ENCODE assay signal across 33 mouse cellular contexts in genomic region chr11:57866466-57866865, GRCm38 (mm10). TPM values are rescaled to one million over a fixed set of nuclear protein-coding genes. Genes with fewer than 3 reads are reported as not detected.
DNase-seq lines count a peak whose midpoint lies in the region; ATAC-seq and TF ChIP-seq lines count a peak whose summit lies in the region.
"Had no signal": no experiment of that assay in that cellular context is flagged by ENCODE, and none has a peak within 500 bp of the region (broad histone marks: within the 10 kb centered on the region; RNA-seq: fewer than 3 reads in every experiment).

No protein-coding gene starts in this region.

- no peak overlapping the region for H3K4me3 ChIP-seq in heart, embryonic 11.5 days (ENCODE audit: low read depth, low read length)
- no peak overlapping the region for H3K4me3 ChIP-seq in liver, embryonic 11.5 days (ENCODE audit: low read depth, low read length)
- no peak overlapping the region for H3K4me3 ChIP-seq in liver, postnatal 0 days (ENCODE audit: low read depth, low read length)
- no peak overlapping the region for H3K4me3 ChIP-seq in embryonic facial prominence, embryonic 10.5 days
- H3K4me3 ChIP-seq: liver, embryonic 12.5 days; megakaryocyte, embryonic 14.5 days; myocyte; neural tube, embryonic 13.5 days had no signal

- TF ChIP-seq CTCF in liver, postnatal 0 days (IDR thresholded peaks at IDR 0.05; ENCODE audit: low read depth): no peak

- peak overlapping the region; percentile 46 for H3K4me2 ChIP-seq in heart, embryonic 11.5 days
- no peak overlapping the region for H3K4me2 ChIP-seq in liver, embryonic 11.5 days
- H3K4me2 ChIP-seq in liver, postnatal 0 days (ENCODE audit: low read depth, low read length): no peak overlapping the region
- H3K4me2 ChIP-seq: liver, embryonic 12.5 days; neural tube, embryonic 13.5 days had no signal

- peak overlapping the region; percentile 47; the same call in 1 of the 2 replicates for H3K9ac ChIP-seq in heart, embryonic 11.5 days (ENCODE audit: low read depth, low read length)
- no peak overlapping the region for H3K9ac ChIP-seq in liver, embryonic 11.5 days (ENCODE audit: low read depth, low read length)
- H3K9ac ChIP-seq in liver, postnatal 0 days (replicated peaks): no peak overlapping the region
- H3K9ac ChIP-seq: liver, embryonic 12.5 days; neural tube, embryonic 13.5 days had no signal

- no peaks in the 10 kb centered on the region for H3K9me3 ChIP-seq in heart, embryonic 11.5 days (replicated peaks; ENCODE audit: control insufficient read depth, low read length)
- no peaks in the 10 kb centered on the region for H3K9me3 ChIP-seq in liver, embryonic 11.5 days (ENCODE audit: control insufficient read depth, low read length)
- H3K9me3 ChIP-seq in liver, postnatal 0 days (ENCODE audit: low read length): no peaks in the 10 kb centered on the region
- H3K9me3 ChIP-seq in embryonic facial prominence, embryonic 10.5 days: no peaks in the 10 kb centered on the region
- H3K9me3 ChIP-seq: G1E; liver, embryonic 12.5 days; megakaryocyte, embryonic 14.5 days; neural tube, embryonic 13.5 days had no signal

- no peak for TF ChIP-seq EP300 in liver, postnatal 0 days (IDR thresholded peaks at IDR 0.05; ENCODE audit: low read depth)

- H3K4me1 ChIP-seq in heart, embryonic 11.5 days (ENCODE audit: control insufficient read depth, insufficient read depth, low read length): peaks cover 28% of the 10 kb centered on the region
- H3K4me1 ChIP-seq in liver, embryonic 11.5 days (replicated peaks; ENCODE audit: control insufficient read depth, insufficient read depth, low read length): peaks cover 3% of the 10 kb centered on the region; the same call in 1 of the 2 replicates
- H3K4me1 ChIP-seq in liver, postnatal 0 days (ENCODE audit: insufficient read depth): no peaks in the 10 kb centered on the region
- peaks cover 26% of the 10 kb centered on the region for H3K4me1 ChIP-seq in embryonic facial prominence, embryonic 10.5 days
- H3K4me1 ChIP-seq: liver, embryonic 12.5 days; neural tube, embryonic 13.5 days had no signal

- no peak for ATAC-seq in heart, embryonic 11.5 days (replicated peaks; ENCODE audit: insufficient number of reproducible peaks, low FRiP score, low TSS enrichment)
- ATAC-seq in liver, embryonic 11.5 days (replicated peaks; ENCODE audit: low FRiP score): no peak
- no peak for ATAC-seq in liver, postnatal 0 days
- no peak for ATAC-seq in erythroblast, adult 5-6 weeks (replicated peaks; ENCODE audit: low FRiP score, poor library complexity, severe bottlenecking)
- ATAC-seq: forebrain, embryonic 16.5 days; liver, embryonic 12.5 days; midbrain, embryonic 16.5 days; Patski had no signal

- 4% methylated on average over 7 of the region's 7 CpGs for WGBS in heart, embryonic 11.5 days (ENCODE audit: insufficient replicate concordance)
- WGBS in liver, embryonic 11.5 days: 5% methylated on average over 7 of the region's 7 CpGs
- 20% methylated on average over 7 of the region's 7 CpGs for WGBS in liver, postnatal 0 days (ENCODE audit: insufficient replicate concordance)
- 37% methylated on average over 7 of the region's 7 CpGs for whole genome bisulfite sequencing in embryonic facial prominence, embryonic 10.5 days

- H3K27me3 ChIP-seq in heart, embryonic 11.5 days (ENCODE audit: control insufficient read depth, insufficient read depth, low read length): 0 out of 2 replicates have a peak, but pooled peaks cover 4% of the 10 kb centered on the region
- peaks cover 14% of the 10 kb centered on the region for H3K27me3 ChIP-seq in liver, embryonic 11.5 days (replicated peaks; ENCODE audit: control insufficient read depth, insufficient read depth, low read length)
- H3K27me3 ChIP-seq in liver, postnatal 0 days (ENCODE audit: insufficient read depth, low read length): peaks cover 3% of the 10 kb centered on the region
- H3K27me3 ChIP-seq in embryonic facial prominence, embryonic 10.5 days (replicated peaks; ENCODE audit: low read depth, poor library complexity, severe bottlenecking): peaks cover 32% of the 10 kb centered on the region
- H3K27me3 ChIP-seq: Patski had no signal

- no peak for DNase-seq in heart, adult 8-10 months (ENCODE audit: low spot score)
- DNase-seq in liver, embryonic 11.5 days (ENCODE audit: low spot score): no peak
- no peak for DNase-seq in liver, postnatal 0 days
- DNase-seq in embryonic facial prominence, embryonic 10.5 days (ENCODE audit: low spot score): peak; percentile 19
- peak; percentile 74 for DNase-seq in yolk sac, embryonic 10.5 days (ENCODE audit: low spot score)
- DNase-seq: adrenal gland, adult 2 months; cerebellum, adult 11 months; cerebellum, adult 9-11 months; kidney, adult 9 months; kidney, postnatal 14 days; left cerebral cortex, postnatal 4 days; lung, adult 2 months; lung, postnatal 36 days; retina, postnatal 1 day; right cerebral cortex, postnatal 25 days; spleen, adult 18-20 months; thymus, postnatal 14 days had no signal

- H3K27ac ChIP-seq in heart, embryonic 11.5 days (ENCODE audit: low read depth, low read length): peak overlapping the region; percentile 50
- H3K27ac ChIP-seq in liver, embryonic 11.5 days (ENCODE audit: low read depth, low read length): 0 out of 2 replicates have a peak overlapping the region, but pooled peaks have one; percentile 16
- no peak overlapping the region for H3K27ac ChIP-seq in liver, postnatal 0 days (ENCODE audit: low read depth)
- H3K27ac ChIP-seq in embryonic facial prominence, embryonic 10.5 days (replicated peaks): peak overlapping the region; percentile 15; the same call in 1 of the 2 replicates
- H3K27ac ChIP-seq: liver, embryonic 12.5 days; neural tube, embryonic 13.5 days had no signal

- H3K36me3 ChIP-seq in heart, embryonic 11.5 days (ENCODE audit: control insufficient read depth, insufficient read depth, low read length): no peaks in the 10 kb centered on the region
- H3K36me3 ChIP-seq in liver, embryonic 11.5 days (ENCODE audit: control insufficient read depth, insufficient read depth, low read length): no peaks in the 10 kb centered on the region
- H3K36me3 ChIP-seq in liver, postnatal 0 days (replicated peaks; ENCODE audit: insufficient read depth, low read length): no peaks in the 10 kb centered on the region
- no peaks in the 10 kb centered on the region for H3K36me3 ChIP-seq in embryonic facial prominence, embryonic 10.5 days (replicated peaks)
- H3K36me3 ChIP-seq: G1E; liver, embryonic 12.5 days; neural tube, embryonic 13.5 days had no signal

RNA-seq across cellular contexts. Expression of gene Hand1, which starts 33.8 kb away (rescaled TPM):
- 58.1 and 61.9 TPM in 2 replicates for polyA plus RNA-seq in heart, embryonic 11.5 days (2014; fragmentation: Nextera tagmentation; extraction: Ambion mirVana)
- total RNA-seq in heart, adult 8-10 months (2022): not detected
- 9.1 and 11.0 TPM in 2 replicates for polyA plus RNA-seq in liver, embryonic 11.5 days (2014; fragmentation: Nextera tagmentation; extraction: Ambion mirVana)
- polyA plus RNA-seq in liver, postnatal 0 days (2015; fragmentation: Nextera tagmentation; extraction: Ambion mirVana): 0.07 TPM in 1 of 2 replicates, not detected in the other
- 21.3 and 50.0 TPM in 2 replicates for polyA plus RNA-seq in embryonic facial prominence, embryonic 10.5 days (2016; fragmentation: Nextera tagmentation; extraction: Ambion mirVana)
- not detected in 2 replicates for total RNA-seq in erythroblast, adult 5-6 weeks (2015; ENCODE audit: low replicate concordance)
- total RNA-seq in erythroblast, adult 5-6 weeks (2017; ENCODE audit: low replicate concordance): not detected in 2 replicates
- total RNA-seq: common myeloid progenitor, adult 5-6 weeks; G1E; gastrocnemius, postnatal 4 days; layer of hippocampus, adult 18-20 months; layer of hippocampus, postnatal 14 days; left cerebral cortex, adult 8-10 months; left cerebral cortex, postnatal 4 days had no signal
- polyA plus RNA-seq: forebrain, embryonic 16.5 days; G1E; hindbrain, embryonic 11.5 days; lung, adult 2 months; midbrain, embryonic 16.5 days; myocyte; Patski had no signal

Comparison
In these comparisons a context has a peak if more than half of its experiments do, and no peak if none do; other contexts are left out.
1. DNase-seq: peak in embryonic facial prominence, embryonic 10.5 days (single experiment) and yolk sac, embryonic 10.5 days (single experiment); none in heart, adult 8-10 months (single experiment), liver, embryonic 11.5 days (single experiment) and liver, postnatal 0 days (single experiment).